Mouse (Mus musculus): ENCODE measurements around the gene Rps2. TPM values are rescaled to one million over a fixed set of nuclear protein-coding genes. Genes with fewer than 3 reads are reported as not detected.
"Not testable (repeated sequence)": the region's sequence is repeated elsewhere in the genome, so short reads cannot be mapped to it uniquely, and the experiment has no call there.

Rps2 gene
- total RNA-seq (2017) = 1,140 and 1,689 TPM in 2 replicates

GRCm38 (mm10) chr17:24717943-24718342 is at the start of gene Rps2, which contains the start of gene Rnf151:
TSS of gene Rps2 (plus strand) at chr17:24718116.
TSS of gene Rnf151 (minus strand) at chr17:24718063.
- ATAC-seq (replicated peaks in 1 of 2; ENCODE audit: insufficient read depth in 1 of 2, low FRiP score in 2 of 2, low TSS enrichment in 1 of 2, low read depth in 1 of 2, poor library complexity in 2 of 2, severe bottlenecking in 2 of 2) = no peak

- ATAC-seq (replicated peaks in 1 of 2; ENCODE audit: insufficient read depth in 1 of 2, low FRiP score in 2 of 2, low TSS enrichment in 1 of 2, low read depth in 1 of 2, poor library complexity in 2 of 2, severe bottlenecking in 2 of 2) = not testable (repeated sequence)
Measured at GRCm38 (mm10) chr17:24669214-24669544, 48.7 kb upstream of the Rps2 start.

- peak; percentile 94 to 96 for ATAC-seq (replicated peaks in 1 of 2; ENCODE audit: insufficient read depth in 1 of 2, low FRiP score in 2 of 2, low TSS enrichment in 1 of 2, low read depth in 1 of 2, poor library complexity in 2 of 2, severe bottlenecking in 2 of 2)
Measured at GRCm38 (mm10) chr17:24669545-24670245, 48.2 kb upstream of the Rps2 start, which contains the start of gene Zfp598. TSS of gene Zfp598 (plus strand) at chr17:24669687.

- ATAC-seq (replicated peaks in 1 of 2; ENCODE audit: insufficient read depth in 1 of 2, low FRiP score in 2 of 2, low TSS enrichment in 1 of 2, low read depth in 1 of 2, poor library complexity in 2 of 2, severe bottlenecking in 2 of 2) = no peak
Measured at GRCm38 (mm10) chr17:24670246-24670844, 47.6 kb upstream of the Rps2 start.

GRCm38 (mm10) chr17:24671346-24671745 is 46.6 kb upstream of the Rps2 start:
- ATAC-seq (replicated peaks in 1 of 2; ENCODE audit: insufficient read depth in 1 of 2, low FRiP score in 2 of 2, low TSS enrichment in 1 of 2, low read depth in 1 of 2, poor library complexity in 2 of 2, severe bottlenecking in 2 of 2) = no peak

- ATAC-seq (replicated peaks in 1 of 2; ENCODE audit: insufficient read depth in 1 of 2, low FRiP score in 2 of 2, low TSS enrichment in 1 of 2, low read depth in 1 of 2, poor library complexity in 2 of 2, severe bottlenecking in 2 of 2) = no peak
Measured at GRCm38 (mm10) chr17:24672141-24672540, 45.8 kb upstream of the Rps2 start.

GRCm38 (mm10) chr17:24674277-24674676 is 43.6 kb upstream of the Rps2 start:
- 0 out of 4 replicates have a peak, but pooled peaks have one; percentile 14 to 25 for ATAC-seq (replicated peaks in 1 of 2; ENCODE audit: insufficient read depth in 1 of 2, low FRiP score in 2 of 2, low TSS enrichment in 1 of 2, low read depth in 1 of 2, poor library complexity in 2 of 2, severe bottlenecking in 2 of 2)

GRCm38 (mm10) chr17:24676187-24676586 is 41.7 kb upstream of the Rps2 start:
- peak; percentile 46 to 78; a peak in 3 of 4 replicates for ATAC-seq (replicated peaks in 1 of 2; ENCODE audit: insufficient read depth in 1 of 2, low FRiP score in 2 of 2, low TSS enrichment in 1 of 2, low read depth in 1 of 2, poor library complexity in 2 of 2, severe bottlenecking in 2 of 2)

- ATAC-seq (replicated peaks in 1 of 2; ENCODE audit: insufficient read depth in 1 of 2, low FRiP score in 2 of 2, low TSS enrichment in 1 of 2, low read depth in 1 of 2, poor library complexity in 2 of 2, severe bottlenecking in 2 of 2) = no peak
Measured at GRCm38 (mm10) chr17:24676877-24677276, 41.0 kb upstream of the Rps2 start.

GRCm38 (mm10) chr17:24677500-24678080 is 40.3 kb upstream of the Rps2 start:
- ATAC-seq (replicated peaks in 1 of 2; ENCODE audit: insufficient read depth in 1 of 2, low FRiP score in 2 of 2, low TSS enrichment in 1 of 2, low read depth in 1 of 2, poor library complexity in 2 of 2, severe bottlenecking in 2 of 2) = no peak

GRCm38 (mm10) chr17:24686514-24686913 is 31.4 kb upstream of the Rps2 start:
- peak; percentile 56 to 75; a peak in 3 of 4 replicates for ATAC-seq (replicated peaks in 1 of 2; ENCODE audit: insufficient read depth in 1 of 2, low FRiP score in 2 of 2, low TSS enrichment in 1 of 2, low read depth in 1 of 2, poor library complexity in 2 of 2, severe bottlenecking in 2 of 2)

GRCm38 (mm10) chr17:24687146-24687595 is 30.7 kb upstream of the Rps2 start:
- peak in 1 of 2 experiments; percentile 54; a peak in 2 of 4 replicates for ATAC-seq (replicated peaks in 1 of 2; ENCODE audit: insufficient read depth in 1 of 2, low FRiP score in 2 of 2, low TSS enrichment in 1 of 2, low read depth in 1 of 2, poor library complexity in 2 of 2, severe bottlenecking in 2 of 2)

- no peak for ATAC-seq (replicated peaks in 1 of 2; ENCODE audit: insufficient read depth in 1 of 2, low FRiP score in 2 of 2, low TSS enrichment in 1 of 2, low read depth in 1 of 2, poor library complexity in 2 of 2, severe bottlenecking in 2 of 2)
Measured at GRCm38 (mm10) chr17:24687599-24687998, 30.3 kb upstream of the Rps2 start.

- ATAC-seq (replicated peaks in 1 of 2; ENCODE audit: insufficient read depth in 1 of 2, low FRiP score in 2 of 2, low TSS enrichment in 1 of 2, low read depth in 1 of 2, poor library complexity in 2 of 2, severe bottlenecking in 2 of 2) = no peak
Measured at GRCm38 (mm10) chr17:24689251-24690081, 28.4 kb upstream of the Rps2 start, which contains the start of gene Syngr3. TSS of gene Syngr3 (minus strand) at chr17:24689955.

- ATAC-seq (replicated peaks in 1 of 2; ENCODE audit: insufficient read depth in 1 of 2, low FRiP score in 2 of 2, low TSS enrichment in 1 of 2, low read depth in 1 of 2, poor library complexity in 2 of 2, severe bottlenecking in 2 of 2) = no peak
Measured at GRCm38 (mm10) chr17:24692385-24692784, 25.5 kb upstream of the Rps2 start.

- 0 out of 4 replicates have a peak, but pooled peaks of 1 of the 2 experiments have one; percentile 6 for ATAC-seq (replicated peaks in 1 of 2; ENCODE audit: insufficient read depth in 1 of 2, low FRiP score in 2 of 2, low TSS enrichment in 1 of 2, low read depth in 1 of 2, poor library complexity in 2 of 2, severe bottlenecking in 2 of 2)
Measured at GRCm38 (mm10) chr17:24695326-24696010, 22.4 kb upstream of the Rps2 start.
